In genomic region chr7:112157584-112158315, GRCm38 (mm10) we compare ENCODE assay signal across 7 mouse cellular contexts. TPM values are rescaled to one million over a fixed set of nuclear protein-coding genes. Genes with fewer than 3 reads are reported as not detected.
DNase-seq lines count a peak whose midpoint lies in the region; ATAC-seq lines count a peak whose summit lies in the region.

No protein-coding gene starts in this region.

- H3K9ac ChIP-seq in forebrain, embryonic 12.5 days, result peak overlapping the region; percentile 68
- H3K9ac ChIP-seq in neural tube, embryonic 14.5 days (replicated peaks; ENCODE audit: low read depth, low read length), result peak overlapping the region; percentile 65

- H3K4me1 ChIP-seq in forebrain, embryonic 12.5 days, result peaks cover 22% of the 10 kb centered on the region
- peaks cover 5% of the 10 kb centered on the region; the same call in 1 of the 2 replicates for H3K4me1 ChIP-seq in neural tube, embryonic 14.5 days (ENCODE audit: control insufficient read depth, insufficient read depth, low read length)

- DNase-seq in urinary bladder, adult 2 months (ENCODE audit: low spot score), result peak; percentile 25
- DNase-seq in urinary bladder, postnatal 10 days (ENCODE audit: low spot score), result no peak
- DNase-seq in kidney, postnatal 25 days, result peak; percentile 24 to 37
- DNase-seq in gastrocnemius, postnatal 4 days (ENCODE audit: low spot score in 2 of 2), result no peak
- no peak for DNase-seq in right cerebral cortex, adult 2 months (ENCODE audit: low spot score in 2 of 2)

- H3K36me3 ChIP-seq in forebrain, embryonic 12.5 days (replicated peaks), result no peaks in the 10 kb centered on the region
- H3K36me3 ChIP-seq in neural tube, embryonic 14.5 days (ENCODE audit: control insufficient read depth, insufficient read depth, low read length), result no peaks in the 10 kb centered on the region

- ATAC-seq in forebrain, embryonic 12.5 days (ENCODE audit: low FRiP score), result peak; percentile 39
- peak; percentile 41 for ATAC-seq in neural tube, embryonic 14.5 days (ENCODE audit: low read depth)

- peak overlapping the region; percentile 53 for H3K4me3 ChIP-seq in forebrain, embryonic 12.5 days (replicated peaks)
- peak overlapping the region; percentile 38 for H3K4me3 ChIP-seq in neural tube, embryonic 14.5 days (ENCODE audit: low read depth, low read length)

- WGBS in forebrain, embryonic 12.5 days, result 14% methylated on average over 23 of the region's 23 CpGs
- WGBS in neural tube, embryonic 14.5 days, result 10% methylated on average over 23 of the region's 23 CpGs

- H3K27me3 ChIP-seq in forebrain, embryonic 12.5 days, result peaks cover 27% of the 10 kb centered on the region
- no peaks in the 10 kb centered on the region for H3K27me3 ChIP-seq in neural tube, embryonic 14.5 days (ENCODE audit: control insufficient read depth, insufficient read depth, low read length)

- H3K4me2 ChIP-seq in forebrain, embryonic 12.5 days, result peak overlapping the region; percentile 65
- peak overlapping the region; percentile 62 for H3K4me2 ChIP-seq in neural tube, embryonic 14.5 days (ENCODE audit: low read depth, low read length)

- no peak overlapping the region for H3K27ac ChIP-seq in forebrain, embryonic 12.5 days
- H3K27ac ChIP-seq in neural tube, embryonic 14.5 days (ENCODE audit: low read depth, low read length), result no peak overlapping the region

- H3K9me3 ChIP-seq in forebrain, embryonic 12.5 days, result no peaks in the 10 kb centered on the region
- no peaks in the 10 kb centered on the region for H3K9me3 ChIP-seq in neural tube, embryonic 14.5 days (ENCODE audit: control insufficient read depth, low read length)

RNA-seq across cellular contexts. Expression of gene Dkk3, which starts 1.1 kb away (rescaled TPM):
- 68.6 and 94.4 TPM in 2 replicates for polyA plus RNA-seq in urinary bladder, adult 2 months (2012; rRNA removed)
- polyA plus RNA-seq in forebrain, embryonic 12.5 days (2016; fragmentation: Nextera tagmentation; extraction: Ambion mirVana), result 21.5 and 28.7 TPM in 2 replicates
- polyA plus RNA-seq in neural tube, embryonic 14.5 days (2014; fragmentation: Nextera tagmentation; extraction: Ambion mirVana), result 16.5 and 23.5 TPM in 2 replicates
- total RNA-seq in gastrocnemius, postnatal 4 days (2021), result 10 to 100 TPM; 15.8 to 20.6 TPM

Comparison
In these comparisons a context has a peak if more than half of its experiments do, and no peak if none do; other contexts are left out.
1. DNase-seq: peak in urinary bladder, adult 2 months (single experiment) and kidney, postnatal 25 days (2 of 2); none in urinary bladder, postnatal 10 days (single experiment), gastrocnemius, postnatal 4 days (0 of 2) and right cerebral cortex, adult 2 months (0 of 2).